Mouse (Mus musculus) spleen, adult 2 months (tissue): ENCODE results near the gene Atp6v0b.

Source experiments
- CTCF ChIP-seq: fragments of 200-500 bp; IDR thresholded peaks from 2 replicates; pipeline ENCODE4 v1.5.1; 2011; ENCODE audit warnings: mild to moderate bottlenecking, inconsistent platforms; ENCODE audit not compliant: insufficient read depth, insufficient read length, insufficient replicate concordance; ENCODE audit errors: extremely low read depth
- POLR2A ChIP-seq: fragments of 200-500 bp; IDR thresholded peaks from 2 replicates; pipeline ENCODE4 v1.6.1; 2011; ENCODE audit warnings: low read depth, low read length, inconsistent platforms

DNA sequence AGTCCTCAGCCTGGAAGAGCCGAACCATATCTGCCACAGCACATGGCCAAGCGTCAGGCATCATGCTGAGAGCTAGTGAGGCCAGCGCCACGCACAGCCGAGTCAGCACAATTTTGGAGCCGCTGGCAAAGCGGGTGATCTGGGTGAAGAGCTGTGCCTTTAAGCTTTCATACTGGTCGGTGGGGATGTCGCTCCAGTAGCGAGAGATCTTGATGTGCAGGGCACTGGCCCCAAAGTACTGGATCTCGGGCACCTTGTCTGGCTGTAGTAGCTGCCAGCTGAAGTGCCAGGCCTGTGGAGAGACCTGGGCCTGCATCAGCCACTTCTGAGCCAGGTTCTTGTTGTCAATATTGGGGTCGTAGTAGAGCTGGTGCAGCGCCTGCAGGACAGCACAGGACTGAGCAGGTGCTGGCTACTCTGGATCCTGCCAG lies 25.0 kb upstream of the Atp6v0b start:
- no peak for TF ChIP-seq CTCF
- TF ChIP-seq POLR2A, result no peak
